In genomic region chr6:91285450-91285790, GRCm38 (mm10) we compare ENCODE assay signal across 8 mouse cellular contexts.
DNase-seq lines count a peak whose midpoint lies in the region; ATAC-seq and TF ChIP-seq lines count a peak whose summit lies in the region.

No protein-coding gene starts in this region.

- H3K27me3 ChIP-seq in spleen, adult 2 months (ENCODE audit: control insufficient read depth, insufficient read depth, low read length) = peaks cover 5% of the 10 kb centered on the region
- H3K27me3 ChIP-seq in embryonic facial prominence, embryonic 14.5 days (replicated peaks; ENCODE audit: control insufficient read depth, insufficient read depth, low read length) = peaks cover 67% of the 10 kb centered on the region
- peaks cover 90% of the 10 kb centered on the region for H3K27me3 ChIP-seq in heart, embryonic 11.5 days (ENCODE audit: control insufficient read depth, insufficient read depth, low read length)
- peaks cover 65% of the 10 kb centered on the region for H3K27me3 ChIP-seq in kidney, embryonic 14.5 days (ENCODE audit: control insufficient read depth, insufficient read depth, low read length)
- peaks cover 81% of the 10 kb centered on the region for H3K27me3 ChIP-seq in limb, embryonic 15.5 days
- no peaks in the 10 kb centered on the region for H3K27me3 ChIP-seq in midbrain, postnatal 0 days (ENCODE audit: insufficient read depth, low read length)
- H3K27me3 ChIP-seq in stomach, embryonic 15.5 days (replicated peaks) = peaks cover 75% of the 10 kb centered on the region

- ATAC-seq in embryonic facial prominence, embryonic 14.5 days (ENCODE audit: low read depth) = peak; percentile 63
- peak; percentile 45 for ATAC-seq in heart, embryonic 11.5 days (replicated peaks; ENCODE audit: insufficient number of reproducible peaks, low FRiP score, low TSS enrichment)
- peak; percentile 66 for ATAC-seq in kidney, embryonic 14.5 days (ENCODE audit: low FRiP score, low TSS enrichment)
- ATAC-seq in limb, embryonic 15.5 days (ENCODE audit: insufficient number of reproducible peaks, low FRiP score, low TSS enrichment, low read depth) = no peak
- ATAC-seq in midbrain, postnatal 0 days (ENCODE audit: low FRiP score) = peak; percentile 78
- ATAC-seq in stomach, embryonic 15.5 days (ENCODE audit: insufficient read depth, low FRiP score, low read depth) = peak; percentile 43; the same call in 1 of the 2 replicates

- H3K36me3 ChIP-seq in spleen, adult 2 months (ENCODE audit: control insufficient read depth, insufficient read depth, low read length) = no peaks in the 10 kb centered on the region
- H3K36me3 ChIP-seq in embryonic facial prominence, embryonic 14.5 days (ENCODE audit: control insufficient read depth, insufficient read depth, low read length) = no peaks in the 10 kb centered on the region
- H3K36me3 ChIP-seq in heart, embryonic 11.5 days (ENCODE audit: control insufficient read depth, insufficient read depth, low read length) = no peaks in the 10 kb centered on the region
- no peaks in the 10 kb centered on the region for H3K36me3 ChIP-seq in kidney, embryonic 14.5 days (ENCODE audit: control insufficient read depth, insufficient read depth, low read length)
- H3K36me3 ChIP-seq in limb, embryonic 15.5 days = no peaks in the 10 kb centered on the region
- H3K36me3 ChIP-seq in midbrain, postnatal 0 days (ENCODE audit: insufficient read depth, low read length) = no peaks in the 10 kb centered on the region
- no peaks in the 10 kb centered on the region for H3K36me3 ChIP-seq in stomach, embryonic 15.5 days

- no peak for TF ChIP-seq POLR2A in spleen, adult 2 months (IDR thresholded peaks at IDR 0.05; ENCODE audit: low read depth, low read length)

- H3K9me3 ChIP-seq in embryonic facial prominence, embryonic 14.5 days (ENCODE audit: control insufficient read depth, low read length) = no peaks in the 10 kb centered on the region
- no peaks in the 10 kb centered on the region for H3K9me3 ChIP-seq in heart, embryonic 11.5 days (replicated peaks; ENCODE audit: control insufficient read depth, low read length)
- no peaks in the 10 kb centered on the region for H3K9me3 ChIP-seq in kidney, embryonic 14.5 days (ENCODE audit: control insufficient read depth, low read length)
- H3K9me3 ChIP-seq in limb, embryonic 15.5 days = no peaks in the 10 kb centered on the region
- H3K9me3 ChIP-seq in midbrain, postnatal 0 days (ENCODE audit: low read length) = no peaks in the 10 kb centered on the region
- H3K9me3 ChIP-seq in stomach, embryonic 15.5 days = no peaks in the 10 kb centered on the region

- no peak overlapping the region for H3K4me3 ChIP-seq in spleen, adult 2 months (ENCODE audit: extremely low read depth, insufficient read depth, insufficient read length)
- peak overlapping the region; percentile 33 for H3K4me3 ChIP-seq in embryonic facial prominence, embryonic 14.5 days (ENCODE audit: low read depth, low read length)
- H3K4me3 ChIP-seq in heart, embryonic 11.5 days (ENCODE audit: low read depth, low read length) = peak overlapping the region; percentile 31
- peak overlapping the region; percentile 20 for H3K4me3 ChIP-seq in kidney, embryonic 14.5 days (ENCODE audit: low read length)
- H3K4me3 ChIP-seq in limb, embryonic 15.5 days = peak overlapping the region; percentile 32
- peak overlapping the region; percentile 29 for H3K4me3 ChIP-seq in midbrain, postnatal 0 days (ENCODE audit: low read depth, low read length)
- peak overlapping the region; percentile 17; the same call in 1 of the 2 replicates for H3K4me3 ChIP-seq in stomach, embryonic 15.5 days (replicated peaks)

- 3% methylated on average over 28 of the region's 28 CpGs for WGBS in spleen, adult 2 months
- under 1% methylated on average over 20 of the region's 28 CpGs for WGBS in embryonic facial prominence, embryonic 14.5 days
- under 1% methylated on average over 28 of the region's 28 CpGs for WGBS in heart, embryonic 11.5 days (ENCODE audit: insufficient replicate concordance)
- WGBS in kidney, embryonic 14.5 days = 1% methylated on average over 28 of the region's 28 CpGs
- WGBS in limb, embryonic 15.5 days = under 1% methylated on average over 28 of the region's 28 CpGs
- WGBS in midbrain, postnatal 0 days = 0% methylated on average over 28 of the region's 28 CpGs
- under 1% methylated on average over 28 of the region's 28 CpGs for WGBS in stomach, embryonic 15.5 days

- 0 out of 2 replicates have a peak overlapping the region, but pooled peaks have one; percentile 17 for H3K27ac ChIP-seq in spleen, adult 2 months (ENCODE audit: insufficient read depth, low read length)
- no peak overlapping the region for H3K27ac ChIP-seq in embryonic facial prominence, embryonic 14.5 days (replicated peaks; ENCODE audit: low read depth, low read length)
- no peak overlapping the region for H3K27ac ChIP-seq in heart, embryonic 11.5 days (ENCODE audit: low read depth, low read length)
- H3K27ac ChIP-seq in kidney, embryonic 14.5 days (ENCODE audit: low read depth, low read length) = no peak overlapping the region
- H3K27ac ChIP-seq in limb, embryonic 15.5 days = no peak overlapping the region
- peak overlapping the region; percentile 79 for H3K27ac ChIP-seq in midbrain, postnatal 0 days (ENCODE audit: low read depth, low read length)
- H3K27ac ChIP-seq in stomach, embryonic 15.5 days = no peak overlapping the region

- TF ChIP-seq CTCF in spleen, adult 2 months (IDR thresholded peaks at IDR 0.05; ENCODE audit: extremely low read depth, insufficient read depth, insufficient read length, insufficient replicate concordance) = peak; percentile 54; the same call in 1 of the 2 replicates
- peak; percentile 93 for TF ChIP-seq CTCF in midbrain, postnatal 0 days (IDR thresholded peaks at IDR 0.05)

- H3K4me1 ChIP-seq in spleen, adult 2 months (ENCODE audit: control insufficient read depth, insufficient read depth, insufficient read length) = peaks cover 2% of the 10 kb centered on the region; the same call in 1 of the 2 replicates
- peaks cover 12% of the 10 kb centered on the region; the same call in 1 of the 2 replicates for H3K4me1 ChIP-seq in embryonic facial prominence, embryonic 14.5 days (ENCODE audit: control insufficient read depth, insufficient read depth, low read length)
- H3K4me1 ChIP-seq in heart, embryonic 11.5 days (ENCODE audit: control insufficient read depth, insufficient read depth, low read length) = 0 out of 2 replicates have a peak, but pooled peaks cover 5% of the 10 kb centered on the region
- peaks cover 6% of the 10 kb centered on the region for H3K4me1 ChIP-seq in kidney, embryonic 14.5 days (ENCODE audit: control insufficient read depth, insufficient read depth, low read length)
- peaks cover 20% of the 10 kb centered on the region for H3K4me1 ChIP-seq in limb, embryonic 15.5 days
- H3K4me1 ChIP-seq in midbrain, postnatal 0 days (ENCODE audit: insufficient read depth, low read length) = peaks cover 18% of the 10 kb centered on the region; the same call in 1 of the 2 replicates
- peaks cover 4% of the 10 kb centered on the region; the same call in 1 of the 2 replicates for H3K4me1 ChIP-seq in stomach, embryonic 15.5 days

- peak in 1 of 2 experiments; percentile 8 for DNase-seq in spleen, adult 2 months (ENCODE audit: low read depth in 1 of 2, low spot score in 2 of 2)
- no peak for DNase-seq in spleen, adult 12 weeks (ENCODE audit: low spot score)
- peak; percentile 80 for DNase-seq in embryonic facial prominence, embryonic 14.5 days (ENCODE audit: low spot score)
- DNase-seq in midbrain, postnatal 0 days (ENCODE audit: low spot score) = peak; percentile 93

- H3K9ac ChIP-seq in embryonic facial prominence, embryonic 14.5 days (ENCODE audit: low read depth, low read length) = peak overlapping the region; percentile 51
- no peak overlapping the region for H3K9ac ChIP-seq in heart, embryonic 11.5 days (ENCODE audit: low read depth, low read length)
- H3K9ac ChIP-seq in kidney, embryonic 14.5 days (ENCODE audit: low read depth, low read length) = 0 out of 2 replicates have a peak overlapping the region, but pooled peaks have one; percentile 23
- no peak overlapping the region for H3K9ac ChIP-seq in limb, embryonic 15.5 days
- peak overlapping the region; percentile 61 for H3K9ac ChIP-seq in midbrain, postnatal 0 days (replicated peaks; ENCODE audit: low read length, poor library complexity, severe bottlenecking)
- no peak overlapping the region for H3K9ac ChIP-seq in stomach, embryonic 15.5 days

- peak overlapping the region; percentile 61 for H3K4me2 ChIP-seq in embryonic facial prominence, embryonic 14.5 days (ENCODE audit: low read depth, low read length)
- peak overlapping the region; percentile 55 for H3K4me2 ChIP-seq in heart, embryonic 11.5 days
- H3K4me2 ChIP-seq in kidney, embryonic 14.5 days (replicated peaks; ENCODE audit: low read depth, low read length) = peak overlapping the region; percentile 46
- peak overlapping the region; percentile 58 for H3K4me2 ChIP-seq in limb, embryonic 15.5 days
- peak overlapping the region; percentile 65 for H3K4me2 ChIP-seq in midbrain, postnatal 0 days (ENCODE audit: low read depth, low read length, poor library complexity, severe bottlenecking)
- peak overlapping the region; percentile 46 for H3K4me2 ChIP-seq in stomach, embryonic 15.5 days

Comparison
In these comparisons a context has a peak if more than half of its experiments do, and no peak if none do; other contexts are left out.
1. H3K27ac ChIP-seq: peak in spleen, adult 2 months (single experiment) and midbrain, postnatal 0 days (single experiment); none in embryonic facial prominence, embryonic 14.5 days (single experiment), heart, embryonic 11.5 days (single experiment), kidney, embryonic 14.5 days (single experiment), limb, embryonic 15.5 days (single experiment) and stomach, embryonic 15.5 days (single experiment).
2. H3K9ac ChIP-seq: peak in embryonic facial prominence, embryonic 14.5 days (single experiment), kidney, embryonic 14.5 days (single experiment) and midbrain, postnatal 0 days (single experiment); none in heart, embryonic 11.5 days (single experiment), limb, embryonic 15.5 days (single experiment) and stomach, embryonic 15.5 days (single experiment).
3. Peak in every context shown above with its lines, with median percentiles within 50 percentile points of each other: H3K4me2 ChIP-seq.